Mouse (Mus musculus): ENCODE measurements at regions not wholly inside any gene's neighbourhood (a gene's known extent, or its start where the extent isn't known, plus 50 kb on each side); places are given as distances from the start of the nearest gene placed in this dataset.

DNA sequence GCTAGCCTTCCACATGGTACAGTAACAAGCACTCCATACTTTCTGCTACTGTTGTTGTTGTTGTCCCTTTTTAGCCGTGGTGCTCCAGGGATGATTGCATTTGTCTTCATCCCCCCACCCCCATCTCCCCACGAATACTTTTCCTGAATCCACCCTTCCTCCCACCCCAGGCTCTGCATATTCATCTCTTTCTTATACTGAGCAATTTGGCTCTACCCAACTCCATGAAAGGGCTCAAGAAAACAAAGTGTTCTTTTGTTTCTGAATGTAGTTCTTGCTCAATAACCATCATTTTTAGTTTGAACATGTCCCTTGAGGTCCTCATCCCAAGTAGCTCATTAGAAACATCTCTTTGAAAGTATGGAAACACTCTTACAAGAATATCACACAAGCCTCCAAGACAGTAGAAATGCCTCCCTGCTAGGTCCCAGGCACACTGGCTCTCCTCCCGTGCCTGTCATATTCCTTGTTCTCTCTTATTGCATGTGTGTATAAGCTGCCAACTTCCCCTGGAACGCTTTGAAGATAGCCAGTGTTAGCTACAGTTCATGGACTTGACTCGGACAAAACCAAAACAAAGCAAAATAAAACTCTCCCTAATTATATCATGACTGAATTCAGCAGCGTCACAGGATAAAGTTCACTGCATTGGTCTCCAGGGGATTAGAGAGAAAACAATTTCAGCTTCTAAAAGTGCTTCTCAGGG lies 59.7 kb upstream of the Pkn2 start:
- no peaks in the 10 kb centered on the region for H3K27me3 ChIP-seq
- no peak overlapping the region for H3K4me2 ChIP-seq
- no peak overlapping the region for H3K9ac ChIP-seq
- ATAC-seq (ENCODE audit: low read depth) (no peak), DNase-seq (no peak)
- H3K4me1 ChIP-seq (replicated peaks) = no peaks in the 10 kb centered on the region
- 52% methylated on average over 6 of the region's 6 CpGs for WGBS (ENCODE audit: insufficient replicate concordance)
- no peak overlapping the region for H3K27ac ChIP-seq
- no peaks in the 10 kb centered on the region for H3K36me3 ChIP-seq
- no peaks in the 10 kb centered on the region for H3K9me3 ChIP-seq (replicated peaks)
- no peak overlapping the region for H3K4me3 ChIP-seq (replicated peaks)

DNA sequence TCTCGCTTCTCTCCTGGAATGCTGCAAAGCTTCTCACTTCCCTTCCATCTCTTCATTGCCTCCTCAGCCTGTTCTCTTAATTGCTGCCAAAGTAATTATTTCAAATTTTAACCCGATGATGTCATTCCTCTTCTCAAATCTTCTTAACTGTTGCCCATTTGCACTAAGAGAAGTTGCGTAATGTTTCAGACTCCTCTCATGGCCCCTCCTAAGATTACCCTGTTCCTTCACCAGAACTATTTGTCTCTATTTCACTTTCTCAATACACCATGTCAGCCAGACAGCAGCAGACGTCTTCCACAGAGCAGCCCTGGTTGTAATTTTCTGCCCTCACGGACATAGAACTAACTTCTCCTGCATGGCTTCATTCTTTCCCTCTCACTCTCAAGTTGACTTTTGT lies 59.1 kb upstream of the Pkn2 start:
- ATAC-seq (ENCODE audit: low read depth) (no peak), DNase-seq (no peak)
- H3K4me2 ChIP-seq = no peak overlapping the region
- no peak overlapping the region for H3K9ac ChIP-seq
- H3K27me3 ChIP-seq = no peaks in the 10 kb centered on the region
- H3K4me3 ChIP-seq (replicated peaks) = no peak overlapping the region
- no peaks in the 10 kb centered on the region for H3K9me3 ChIP-seq (replicated peaks)
- H3K27ac ChIP-seq = no peak overlapping the region
- WGBS (ENCODE audit: insufficient replicate concordance) = 68% methylated on average over 5 of the region's 5 CpGs
- no peaks in the 10 kb centered on the region for H3K36me3 ChIP-seq
- no peaks in the 10 kb centered on the region for H3K4me1 ChIP-seq (replicated peaks)

DNA sequence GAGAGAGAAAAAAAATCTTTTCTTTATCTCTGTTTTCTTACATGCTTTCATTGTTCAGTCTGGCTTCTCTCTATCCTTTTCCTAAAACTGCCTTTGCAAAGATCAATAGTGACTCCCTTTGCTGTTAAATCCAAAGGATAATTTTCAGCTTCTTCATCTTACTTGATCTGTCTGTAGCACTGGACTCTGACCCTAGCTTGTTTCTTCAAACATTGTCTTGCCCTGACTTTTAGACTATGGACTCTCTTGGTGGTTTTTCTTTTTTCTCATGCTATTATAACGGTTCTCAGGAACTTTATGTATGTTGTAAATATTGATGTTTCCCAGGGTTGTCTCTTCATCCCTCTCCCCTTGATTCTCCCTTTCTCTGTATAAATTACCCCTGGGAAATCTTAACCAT lies 58.0 kb upstream of the Pkn2 start:
- Histone ChIP-seq H3K4me3 (replicated peaks) (no peak overlapping the region), H3K36me3 (no peaks in the 10 kb centered on the region), H3K9me3 (replicated peaks) (no peaks in the 10 kb centered on the region), H3K4me1 (replicated peaks) (no peaks in the 10 kb centered on the region), H3K27me3 (no peaks in the 10 kb centered on the region), H3K27ac (no peak overlapping the region), H3K9ac (no peak overlapping the region), H3K4me2 (no peak overlapping the region)
- no peak for DNase-seq
- ATAC-seq (ENCODE audit: low read depth) = no peak
- WGBS (ENCODE audit: insufficient replicate concordance) = 59% methylated on average over 1 of the region's 1 CpGs

DNA sequence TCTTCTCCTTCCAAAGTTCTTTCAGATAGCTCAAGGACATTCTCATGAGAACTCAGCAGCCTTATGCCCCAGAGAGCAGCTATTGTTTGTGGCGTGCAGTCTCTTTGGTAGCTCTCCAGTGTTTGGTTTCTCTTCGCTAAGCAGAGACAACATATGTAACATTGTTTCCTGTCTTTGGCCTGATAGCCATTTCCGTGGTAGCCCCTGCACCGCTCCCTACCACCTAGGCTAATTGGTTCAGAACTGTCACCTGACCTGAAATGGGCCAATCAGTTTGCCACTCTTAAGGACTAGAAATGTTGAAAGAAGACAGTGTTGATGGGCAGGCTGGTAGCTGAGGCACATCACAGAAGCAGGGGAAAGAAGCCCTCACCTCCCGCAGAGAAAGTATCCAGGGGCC lies 54.1 kb upstream of the Pkn2 start:
- H3K4me1 ChIP-seq (replicated peaks) = no peaks in the 10 kb centered on the region
- no peaks in the 10 kb centered on the region for H3K9me3 ChIP-seq (replicated peaks)
- no peaks in the 10 kb centered on the region for H3K36me3 ChIP-seq
- no peaks in the 10 kb centered on the region for H3K27me3 ChIP-seq
- no peak overlapping the region for H3K4me2 ChIP-seq
- H3K9ac ChIP-seq = no peak overlapping the region
- WGBS (ENCODE audit: insufficient replicate concordance) = 27% methylated on average over 5 of the region's 5 CpGs
- no peak overlapping the region for H3K27ac ChIP-seq
- DNase-seq (no peak), ATAC-seq (ENCODE audit: low read depth) (peak; percentile 53; the same call in 1 of the 2 replicates)
- no peak overlapping the region for H3K4me3 ChIP-seq (replicated peaks)

DNA sequence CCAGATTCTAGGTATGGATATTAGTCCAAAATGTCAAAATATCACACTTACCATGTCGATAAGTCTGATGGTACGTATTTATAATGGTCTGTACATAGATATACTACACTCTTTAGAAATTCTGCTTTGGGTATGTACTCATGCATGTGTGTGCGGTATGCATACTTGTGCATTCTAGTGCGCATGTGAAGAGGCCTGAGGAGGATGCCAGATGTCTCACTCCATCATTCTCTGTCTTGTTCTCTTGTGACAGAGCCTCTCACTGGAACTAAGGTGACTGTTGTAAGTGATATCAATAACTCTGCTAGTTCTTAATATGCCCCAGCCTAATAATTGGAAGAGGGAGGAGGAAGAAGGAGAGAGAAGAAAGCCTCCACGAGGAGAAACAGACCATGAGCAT lies 52.5 kb upstream of the Pkn2 start:
- no peaks in the 10 kb centered on the region for H3K9me3 ChIP-seq (replicated peaks)

DNA sequence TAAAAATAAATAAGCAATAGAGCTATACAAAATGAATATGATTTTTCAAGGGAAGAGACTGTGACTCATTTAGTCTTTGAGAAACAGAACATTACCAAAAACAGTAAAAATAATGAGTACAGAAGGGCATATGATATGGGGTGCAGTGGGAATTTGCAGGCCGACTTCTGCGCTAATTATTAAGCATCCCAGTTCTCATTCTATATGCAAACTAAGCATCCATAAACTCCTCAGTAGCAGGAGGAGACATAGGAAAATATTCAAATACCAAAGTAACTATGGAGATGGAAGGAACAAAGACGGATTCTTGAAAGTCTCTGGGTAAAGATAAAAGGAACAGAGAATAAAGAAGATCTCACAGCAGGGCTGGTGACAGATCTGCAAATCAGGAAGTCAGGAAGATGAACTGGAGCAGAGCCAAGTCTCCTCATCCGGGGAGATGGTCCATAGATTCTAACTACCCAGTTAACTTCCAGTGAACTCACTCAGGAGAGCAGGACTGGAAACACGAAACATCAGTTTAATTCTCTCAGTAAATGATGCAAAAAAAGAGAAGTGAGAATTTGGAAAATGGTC lies 52.0 kb upstream of the Pkn2 start:
- H3K36me3 ChIP-seq = no peaks in the 10 kb centered on the region
- WGBS (ENCODE audit: insufficient replicate concordance) = 67% methylated on average over 5 of the region's 5 CpGs
- H3K4me1 ChIP-seq (replicated peaks) = no peaks in the 10 kb centered on the region
- H3K4me2 ChIP-seq = no peak overlapping the region
- no peak overlapping the region for H3K27ac ChIP-seq
- no peaks in the 10 kb centered on the region for H3K9me3 ChIP-seq (replicated peaks)
- H3K27me3 ChIP-seq = no peaks in the 10 kb centered on the region
- H3K4me3 ChIP-seq (replicated peaks) = no peak overlapping the region
- no peak for ATAC-seq (ENCODE audit: low read depth)
- no peak overlapping the region for H3K9ac ChIP-seq
- DNase-seq = no peak

More for the DNA sequence above, 52.5 kb upstream of the Pkn2 start:
- Histone ChIP-seq H3K36me3 (no peaks in the 10 kb centered on the region), H3K4me2 (no peak overlapping the region), H3K27me3 (no peaks in the 10 kb centered on the region), H3K4me3 (replicated peaks) (no peak overlapping the region), H3K9ac (no peak overlapping the region), H3K4me1 (replicated peaks) (no peaks in the 10 kb centered on the region), H3K27ac (no peak overlapping the region)
- DNase-seq = no peak
- ATAC-seq (ENCODE audit: low read depth) = no peak
- WGBS (ENCODE audit: insufficient replicate concordance) = 68% methylated on average over 5 of the region's 5 CpGs
